In the genomic region with DNA sequence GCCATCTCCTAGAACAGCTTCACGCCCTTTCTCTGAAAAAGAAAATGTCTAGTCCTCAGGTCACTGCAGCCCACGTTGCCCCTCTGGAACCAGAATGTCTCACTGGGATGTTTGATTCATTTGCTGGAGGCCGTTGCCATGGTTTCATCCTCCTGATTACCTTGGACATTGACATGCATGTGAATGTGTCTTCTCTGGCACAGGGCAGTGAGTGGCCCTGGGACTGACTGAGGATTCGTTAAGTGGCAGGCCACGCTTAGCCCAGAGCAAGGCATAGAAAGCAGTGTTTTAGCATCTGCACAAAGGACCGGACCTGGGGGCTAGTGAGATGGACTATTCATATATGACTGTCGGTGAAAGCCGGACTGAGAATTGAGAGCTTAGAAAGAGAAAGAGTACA, we compare ENCODE assay signal across 20 mouse cellular contexts.
DNase-seq lines count a peak whose midpoint lies in the region; ATAC-seq lines count a peak whose summit lies in the region.
"Had no signal": no experiment of that assay in that cellular context is flagged by ENCODE, and none has a peak within 500 bp of the region (broad histone marks: within the 10 kb centered on the region; RNA-seq: fewer than 3 reads in every experiment).

No protein-coding gene starts in this region.

- no peaks in the 10 kb centered on the region for H3K27me3 ChIP-seq in neural tube, embryonic 11.5 days (ENCODE audit: control insufficient read depth, insufficient read depth, low read length)
- no peaks in the 10 kb centered on the region for H3K27me3 ChIP-seq in hindbrain, embryonic 15.5 days
- H3K27me3 ChIP-seq in midbrain, embryonic 16.5 days (ENCODE audit: control insufficient read depth, insufficient read depth, low read depth, low read length) = no peaks in the 10 kb centered on the region
- H3K27me3 ChIP-seq: embryonic facial prominence, embryonic 13.5 days; neural tube, embryonic 12.5 days had no signal

- H3K4me2 ChIP-seq in neural tube, embryonic 11.5 days (ENCODE audit: low read depth) = no peak overlapping the region
- H3K4me2 ChIP-seq in hindbrain, embryonic 15.5 days = no peak overlapping the region
- no peak overlapping the region for H3K4me2 ChIP-seq in midbrain, embryonic 16.5 days (ENCODE audit: low read length)
- H3K4me2 ChIP-seq: embryonic facial prominence, embryonic 13.5 days; neural tube, embryonic 12.5 days had no signal

- H3K27ac ChIP-seq in neural tube, embryonic 11.5 days (ENCODE audit: low read depth, low read length) = no peak overlapping the region
- no peak overlapping the region; the same call in 1 of the 2 replicates for H3K27ac ChIP-seq in hindbrain, embryonic 15.5 days (replicated peaks)
- H3K27ac ChIP-seq in midbrain, embryonic 16.5 days (ENCODE audit: low read length) = peak overlapping the region; percentile 31; the same call in 1 of the 2 replicates
- H3K27ac ChIP-seq: embryonic facial prominence, embryonic 13.5 days; liver, embryonic 14.5 days; neural tube, embryonic 12.5 days; stomach, postnatal 0 days had no signal

- no peaks in the 10 kb centered on the region for H3K9me3 ChIP-seq in neural tube, embryonic 11.5 days (ENCODE audit: control insufficient read depth, low read length)
- no peaks in the 10 kb centered on the region for H3K9me3 ChIP-seq in hindbrain, embryonic 15.5 days
- no peaks in the 10 kb centered on the region for H3K9me3 ChIP-seq in midbrain, embryonic 16.5 days (replicated peaks; ENCODE audit: control insufficient read depth, low read length, poor library complexity, severe bottlenecking)
- H3K9me3 ChIP-seq: embryonic facial prominence, embryonic 13.5 days; neural tube, embryonic 12.5 days had no signal

- WGBS in neural tube, embryonic 11.5 days = 72% methylated on average over 8 of the region's 8 CpGs
- WGBS in hindbrain, embryonic 15.5 days = 37% methylated on average over 8 of the region's 8 CpGs
- 31% methylated on average over 8 of the region's 8 CpGs for WGBS in midbrain, embryonic 16.5 days

- ATAC-seq in neural tube, embryonic 11.5 days (ENCODE audit: insufficient read depth, low FRiP score, low TSS enrichment) = no peak
- ATAC-seq in hindbrain, embryonic 15.5 days (ENCODE audit: low FRiP score, low read depth) = peak; percentile 57
- peak; percentile 69 for ATAC-seq in midbrain, embryonic 16.5 days
- ATAC-seq: intestine, postnatal 0 days had no signal

- no peak overlapping the region for H3K4me3 ChIP-seq in neural tube, embryonic 11.5 days (ENCODE audit: low read depth, low read length)
- H3K4me3 ChIP-seq in hindbrain, embryonic 15.5 days = no peak overlapping the region
- H3K4me3 ChIP-seq in midbrain, embryonic 16.5 days (ENCODE audit: low read depth, low read length) = no peak overlapping the region
- H3K4me3 ChIP-seq: embryonic facial prominence, embryonic 13.5 days; neural tube, embryonic 12.5 days had no signal

- no peaks in the 10 kb centered on the region for H3K36me3 ChIP-seq in neural tube, embryonic 11.5 days (ENCODE audit: control insufficient read depth, insufficient read depth, low read length)
- H3K36me3 ChIP-seq in hindbrain, embryonic 15.5 days = no peaks in the 10 kb centered on the region
- H3K36me3 ChIP-seq in midbrain, embryonic 16.5 days (ENCODE audit: control insufficient read depth, insufficient read depth, low read length) = no peaks in the 10 kb centered on the region
- H3K36me3 ChIP-seq: embryonic facial prominence, embryonic 13.5 days; neural tube, embryonic 12.5 days had no signal

- peak; percentile 30 for DNase-seq in neural tube, embryonic 11.5 days (ENCODE audit: low spot score)
- DNase-seq in neural tube, embryonic 10.5 days (ENCODE audit: extremely low spot score, low spot score) = no peak
- no peak for DNase-seq in thymus, postnatal 10 days (ENCODE audit: low spot score in 2 of 2)
- DNase-seq in frontal cortex, postnatal 25 days (ENCODE audit: low spot score in 2 of 2) = no peak
- DNase-seq in heart, postnatal 4 days = no peak
- DNase-seq: B cell, adult 2 months; cerebellum, adult 11 months; cerebellum, postnatal 25 days; gastrocnemius, postnatal 14 days; kidney, postnatal 14 days; lung, postnatal 14 days; spleen, adult 18-20 months; thymus, postnatal 4 days had no signal

- H3K9ac ChIP-seq in neural tube, embryonic 11.5 days (ENCODE audit: low read length) = no peak overlapping the region
- no peak overlapping the region for H3K9ac ChIP-seq in hindbrain, embryonic 15.5 days
- H3K9ac ChIP-seq in midbrain, embryonic 16.5 days (ENCODE audit: low read depth, low read length) = no peak overlapping the region
- H3K9ac ChIP-seq: embryonic facial prominence, embryonic 13.5 days; liver, embryonic 14.5 days; neural tube, embryonic 12.5 days had no signal

- 0 out of 2 replicates have a peak, but pooled peaks cover 3% of the 10 kb centered on the region for H3K4me1 ChIP-seq in neural tube, embryonic 11.5 days (ENCODE audit: control insufficient read depth, insufficient read depth, low read length)
- H3K4me1 ChIP-seq in hindbrain, embryonic 15.5 days (replicated peaks) = peaks cover 66% of the 10 kb centered on the region
- peaks cover 52% of the 10 kb centered on the region for H3K4me1 ChIP-seq in midbrain, embryonic 16.5 days (ENCODE audit: control insufficient read depth, insufficient read depth, low read length)
- H3K4me1 ChIP-seq: embryonic facial prominence, embryonic 13.5 days had no signal
